Mouse (Mus musculus) gastrocnemius, adult 2 months (tissue): ENCODE results near the gene Zfp846. TPM values are rescaled to one million over a fixed set of nuclear protein-coding genes. Genes with fewer than 3 reads are reported as not detected.
"Not testable (repeated sequence)": the region's sequence is repeated elsewhere in the genome, so short reads cannot be mapped to it uniquely, and the experiment has no call there.

Source experiments
- DNase-seq: peaks from one replicate; pipeline ENCODE4 v3.0.0; 2022
- H3K27ac ChIP-seq: fragments of 200-600 bp; 2 replicates; pipeline ENCODE4 v1.8.1; 2022; ENCODE audit warnings: mild to moderate bottlenecking
- H3K4me3 ChIP-seq: fragments of 200-600 bp; 2 replicates; pipeline ENCODE4 v1.8.1; 2022; ENCODE audit warnings: mild to moderate bottlenecking, moderate library complexity
- CTCF ChIP-seq: fragments of 200-600 bp; IDR thresholded peaks from 2 replicates; pipeline ENCODE4 v1.8.1; 2022; ENCODE audit warnings: antibody characterized with exemption, mild to moderate bottlenecking, moderate library complexity
- intact Hi-C: fragments of 180-260 bp; cut with DNase I; formaldehyde crosslinking; loops from one replicate; pipeline ENCODE4 v1.15.1; 2025
- total RNA-seq, 2 experiments: library from RNA; stranded (reverse); gene quantifications; 2 replicates each; pipeline ENCODE4 v1.2.3; 2021

The Zfp846 gene
- total RNA-seq, 2 experiments from 2014 or later: 2.6 to 3.8 TPM

- no peak for TF ChIP-seq CTCF
- no peak overlapping the region for H3K27ac ChIP-seq
- H3K4me3 ChIP-seq: no peak overlapping the region
- no peak for DNase-seq
- intact Hi-C loops: loop anchor here (10.0 kb wide), 1 partner anchor 136 kb away; the partner anchor contains the start of gene Zfp26
Measured at GRCm38 (mm10) chr9:20601270-20601669, 20.2 kb downstream of the Zfp846 start.

- TF ChIP-seq CTCF: no peak
- H3K27ac ChIP-seq: no peak overlapping the region
- no peak for DNase-seq
- H3K4me3 ChIP-seq: no peak overlapping the region; the same call in 1 of the 2 replicates
- intact Hi-C loops: loop anchor here (2.0 to 10.0 kb wide), 2 partner anchors 37 to 141 kb away; partner anchors contain the start of genes Ubl5 and Zfp26
Measured at GRCm38 (mm10) chr9:20606269-20606668, 25.2 kb downstream of the Zfp846 start.

- Histone ChIP-seq H3K4me3 (peak overlapping the region; percentile 83), H3K27ac (peak overlapping the region; percentile 100)
- DNase-seq: peak; percentile 86
- no peak for TF ChIP-seq CTCF
- intact Hi-C loops: loop anchor here (2.0 to 10.0 kb wide), 2 partner anchors 35 to 143 kb away; partner anchors contain the start of genes Ubl5 and Zfp26
Measured at GRCm38 (mm10) chr9:20607100-20607974, 26.2 kb downstream of the Zfp846 start.

- no peak; the same call in 1 of the 2 replicates for TF ChIP-seq CTCF
- intact Hi-C loops: loop anchor here (10.0 kb wide), 1 partner anchor 145 kb away; the partner anchor contains the start of gene Zfp26
- H3K4me3 ChIP-seq: no peak overlapping the region
- H3K27ac ChIP-seq: no peak overlapping the region
- no peak for DNase-seq
Measured at GRCm38 (mm10) chr9:20609831-20610464, 28.9 kb downstream of the Zfp846 start.

GRCm38 (mm10) chr9:20611976-20612375, 30.9 kb downstream of the Zfp846 start:
- Histone ChIP-seq H3K27ac (no peak overlapping the region), H3K4me3 (no peak overlapping the region)
- intact Hi-C loops: no loop called here
- no peak for TF ChIP-seq CTCF
- DNase-seq: no peak

- no peak overlapping the region for H3K4me3 ChIP-seq
- TF ChIP-seq CTCF: no peak
- no peak for DNase-seq
- intact Hi-C loops: no loop called here
- no peak overlapping the region for H3K27ac ChIP-seq
Measured at GRCm38 (mm10) chr9:20616685-20617084, 35.6 kb downstream of the Zfp846 start.

- intact Hi-C loops: no loop called here
- no peak overlapping the region for H3K4me3 ChIP-seq
- DNase-seq: no peak
- no peak overlapping the region for H3K27ac ChIP-seq
- no peak for TF ChIP-seq CTCF
Measured at GRCm38 (mm10) chr9:20631332-20631731, 50.2 kb downstream of the Zfp846 start.

- H3K27ac ChIP-seq, DNase-seq, intact Hi-C loops, H3K4me3 ChIP-seq: not testable (repeated sequence)
Measured at GRCm38 (mm10) chr9:20635676-20636075, 54.6 kb downstream of the Zfp846 start.

GRCm38 (mm10) chr9:20636256-20636655, 55.2 kb downstream of the Zfp846 start:
- Histone ChIP-seq H3K27ac (no peak overlapping the region), H3K4me3 (no peak overlapping the region)
- TF ChIP-seq CTCF: no peak
- DNase-seq: no peak
- intact Hi-C loops: no loop called here

- intact Hi-C loops: no loop called here
- TF ChIP-seq CTCF: no peak
- no peak overlapping the region for H3K27ac ChIP-seq
- H3K4me3 ChIP-seq: no peak overlapping the region
- no peak for DNase-seq
Measured at GRCm38 (mm10) chr9:20636790-20637189, 55.7 kb downstream of the Zfp846 start.

- TF ChIP-seq CTCF: no peak
- H3K27ac ChIP-seq: no peak overlapping the region
- DNase-seq: peak; percentile 33
- intact Hi-C loops: no loop called here
- no peak overlapping the region for H3K4me3 ChIP-seq
Measured at GRCm38 (mm10) chr9:20638552-20638951, 57.5 kb downstream of the Zfp846 start.

GRCm38 (mm10) chr9:20639486-20639885, 58.4 kb downstream of the Zfp846 start:
- H3K27ac ChIP-seq: no peak overlapping the region
- TF ChIP-seq CTCF: no peak
- no peak for DNase-seq
- no peak overlapping the region for H3K4me3 ChIP-seq
- intact Hi-C loops: no loop called here

- intact Hi-C loops: loop anchor here (10.0 kb wide), 3 partner anchors 57 to 257 kb away; partner anchors contain the start of genes Zfp26, Zfp560 and Zfp846
- Histone ChIP-seq H3K27ac (peak overlapping the region; percentile 94), H3K4me3 (peak overlapping the region; percentile 90)
- TF ChIP-seq CTCF: no peak
- DNase-seq: no peak
Measured at GRCm38 (mm10) chr9:20641501-20641900, 60.4 kb downstream of the Zfp846 start.
